Mouse (Mus musculus): ENCODE results near the gene Msi1. TPM values are rescaled to one million over a fixed set of nuclear protein-coding genes. Genes with fewer than 3 reads are reported as not detected.

The Msi1 gene
- total RNA-seq, 4 experiments from 2014 or later: 0.19 to 0.27 TPM; not detected in 2

DNA sequence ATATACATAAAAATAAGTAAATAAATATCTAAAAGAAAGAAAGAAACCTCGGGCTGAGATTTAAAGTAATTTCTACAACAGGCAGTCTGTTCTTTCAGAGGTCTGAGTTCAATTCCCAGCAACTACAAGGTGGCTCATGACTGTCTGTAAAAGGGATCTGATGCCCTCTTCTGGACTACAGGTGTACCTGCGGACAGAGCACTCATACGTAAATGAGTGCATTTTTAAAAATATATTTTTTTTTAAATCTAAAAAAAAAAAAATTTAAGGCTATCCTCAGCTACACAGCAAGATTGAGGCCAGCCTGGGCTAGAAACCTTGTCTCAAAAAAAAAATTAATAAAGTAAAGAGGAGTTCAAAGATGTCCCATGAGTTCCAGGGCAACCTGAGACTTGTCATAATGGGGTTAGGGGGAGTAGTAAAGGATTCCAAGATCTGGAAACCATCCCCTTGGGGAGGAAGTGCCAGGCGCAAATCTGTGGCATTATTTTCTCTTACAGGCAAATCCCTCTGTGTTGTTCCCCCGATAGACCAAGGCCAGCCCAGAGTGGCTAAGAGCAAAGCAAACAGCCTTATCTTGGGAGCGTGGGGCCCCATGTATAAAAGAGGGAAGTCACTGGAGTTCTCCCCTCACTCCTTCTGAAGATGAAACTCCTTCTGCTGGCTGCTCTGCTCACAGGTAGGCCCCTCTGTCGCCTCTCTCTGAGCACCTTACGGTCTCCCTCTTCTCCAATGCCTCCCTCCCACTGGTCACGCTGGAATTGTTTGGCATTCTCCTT is 36.4 kb downstream of the Msi1 start, which contains the start of gene Pla2g1b:
Gene Pla2g1b (plus strand): TSS at position 621 of the 779 bp plus-strand sequence.
- no peak for DNase-seq (ENCODE audit: low spot score in 2 of 2)

DNA sequence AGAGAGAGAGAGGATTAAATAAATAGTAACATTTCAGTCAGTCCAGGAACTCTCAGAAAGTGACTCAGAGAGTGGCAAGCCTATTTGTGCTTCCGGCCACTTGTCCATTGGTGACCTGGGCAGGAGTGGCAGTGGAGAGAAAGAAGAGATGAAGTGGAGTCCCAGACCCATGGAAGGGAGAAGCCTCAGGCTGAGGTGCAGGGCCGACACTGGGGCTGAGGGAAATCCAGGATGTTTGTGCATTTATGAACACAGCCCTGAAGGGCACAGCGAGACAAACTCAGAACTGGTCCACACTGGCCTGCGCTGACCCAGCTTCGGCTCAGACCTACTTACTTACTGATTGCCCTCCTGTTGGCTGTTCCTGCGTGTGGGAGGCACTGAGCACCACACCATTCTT is 40.4 kb downstream of the Msi1 start:
- no peak for DNase-seq (ENCODE audit: low spot score in 2 of 2)

DNA sequence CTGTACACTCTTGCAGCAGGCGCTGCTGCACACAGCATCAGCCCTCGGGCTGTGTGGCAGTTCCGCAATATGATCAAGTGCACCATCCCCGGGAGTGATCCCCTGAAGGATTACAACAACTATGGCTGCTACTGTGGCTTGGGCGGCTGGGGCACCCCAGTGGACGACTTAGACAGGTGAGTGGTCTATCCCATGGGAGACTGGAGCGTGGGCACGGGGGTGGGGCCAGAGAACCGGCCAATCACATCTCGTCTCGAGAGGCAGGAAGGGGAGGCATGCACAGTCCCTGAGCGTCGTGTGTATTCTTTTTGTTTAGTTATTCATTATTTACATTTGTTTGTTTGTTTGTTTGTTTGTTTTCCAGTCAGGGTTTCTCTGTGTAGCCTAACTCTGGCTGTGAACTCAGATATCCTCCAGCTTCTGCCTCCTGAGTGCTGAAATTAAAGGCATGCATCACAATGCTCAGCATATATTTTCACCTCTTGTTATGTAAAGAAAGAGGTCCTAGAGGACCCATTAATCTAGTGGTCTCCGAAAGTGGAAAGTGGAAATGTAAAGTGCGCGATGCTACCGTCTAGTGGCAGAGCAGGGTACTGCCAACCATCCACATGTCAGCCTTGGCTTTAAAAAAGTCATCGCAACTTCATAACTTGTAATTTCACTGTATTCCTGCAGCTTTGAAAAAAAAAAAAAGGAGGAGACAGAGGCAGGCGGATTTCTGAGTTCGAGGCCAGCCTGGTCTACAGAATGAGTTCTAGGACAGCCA is 41.5 kb downstream of the Msi1 start:
- no peak for DNase-seq (ENCODE audit: low spot score in 2 of 2)

DNA sequence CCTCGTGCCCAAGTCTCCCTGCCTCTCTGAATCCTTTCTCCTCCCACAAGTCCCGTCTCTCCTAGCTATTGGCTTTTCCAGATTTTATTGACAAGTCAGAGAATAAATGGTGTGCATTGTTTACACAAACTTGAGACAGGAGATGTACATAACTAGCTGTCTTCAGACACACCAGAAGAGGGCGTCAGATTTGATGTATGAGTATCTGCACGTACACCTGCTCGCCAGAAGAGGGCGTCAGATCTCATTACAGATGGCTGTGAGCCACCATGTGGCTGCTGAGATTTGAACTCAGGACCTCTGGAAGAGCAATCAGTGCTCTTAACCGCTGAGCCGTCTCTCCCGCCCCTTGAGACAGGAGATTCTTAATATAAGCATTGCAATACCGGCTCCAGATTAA is 43.8 kb downstream of the Msi1 start:
- DNase-seq (ENCODE audit: low spot score in 2 of 2): no peak

DNA sequence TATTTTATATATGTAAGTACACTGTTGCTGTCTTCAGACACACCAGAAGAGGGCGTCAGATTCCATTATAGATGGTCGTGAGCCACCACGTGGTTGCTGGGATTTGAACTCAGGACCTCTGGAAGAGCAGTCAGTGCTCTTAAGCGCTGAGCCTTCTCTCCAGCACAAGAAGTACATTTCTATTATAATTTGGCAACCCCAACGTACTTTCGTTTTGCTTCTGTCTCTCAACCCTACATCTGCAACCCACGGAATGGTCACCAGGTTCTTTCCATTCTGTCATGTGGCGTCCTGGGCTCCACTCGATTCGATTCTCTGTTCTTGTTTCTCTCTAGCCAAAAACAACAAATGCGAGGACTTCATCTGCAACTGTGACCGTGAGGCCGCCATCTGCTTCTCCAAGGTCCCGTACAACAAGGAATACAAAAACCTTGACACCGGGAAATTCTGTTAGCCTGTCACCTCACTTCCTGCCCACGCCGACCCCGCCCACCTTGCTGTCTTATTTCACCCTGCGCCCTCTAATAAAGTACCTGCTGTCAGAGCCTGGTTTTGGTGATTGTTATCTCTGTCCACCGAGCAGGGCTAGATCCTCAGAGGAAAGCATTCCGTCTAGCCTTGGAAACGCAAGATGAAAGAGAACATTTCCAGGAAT is 44.9 kb downstream of the Msi1 start:
- no peak for DNase-seq (ENCODE audit: low spot score in 2 of 2)

DNA sequence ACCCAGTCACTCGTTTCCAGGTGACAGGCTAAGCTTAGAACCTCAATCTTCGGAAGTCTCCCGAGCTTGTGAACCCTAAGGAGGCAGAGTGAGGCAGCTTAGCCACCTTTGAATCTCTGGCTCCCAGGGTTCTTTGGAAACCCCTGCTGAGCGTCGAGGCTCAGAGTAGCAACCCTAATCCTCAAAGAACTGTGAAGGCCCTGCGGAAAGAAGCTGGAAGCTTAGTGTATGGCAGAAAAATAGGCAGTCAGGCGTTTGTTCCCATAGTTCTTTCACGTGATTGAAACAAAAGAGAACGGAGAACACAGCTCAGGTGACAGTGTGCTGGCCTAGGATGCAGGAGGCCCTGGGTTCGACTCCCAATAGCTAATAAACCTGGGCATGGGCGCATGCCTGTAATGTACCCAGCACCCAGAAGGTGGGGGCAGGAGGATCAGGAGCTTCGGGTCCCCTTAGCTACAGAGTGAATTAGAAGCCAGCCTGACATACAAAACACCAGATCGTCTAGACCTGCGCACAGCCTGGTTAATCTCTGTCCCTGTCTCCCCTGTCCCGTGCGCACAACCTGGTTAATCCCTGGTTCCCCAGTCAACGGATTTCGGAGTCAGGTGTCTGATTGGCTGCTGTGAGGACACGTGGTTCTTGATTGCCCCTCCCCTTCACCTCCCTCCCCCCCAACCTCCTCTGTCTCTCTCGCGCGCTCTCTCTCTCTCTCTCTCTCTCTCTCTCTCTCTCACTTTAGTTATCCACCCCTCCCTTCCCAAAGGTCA is 46.1 kb downstream of the Msi1 start:
- DNase-seq (ENCODE audit: low spot score in 2 of 2): no peak

DNA sequence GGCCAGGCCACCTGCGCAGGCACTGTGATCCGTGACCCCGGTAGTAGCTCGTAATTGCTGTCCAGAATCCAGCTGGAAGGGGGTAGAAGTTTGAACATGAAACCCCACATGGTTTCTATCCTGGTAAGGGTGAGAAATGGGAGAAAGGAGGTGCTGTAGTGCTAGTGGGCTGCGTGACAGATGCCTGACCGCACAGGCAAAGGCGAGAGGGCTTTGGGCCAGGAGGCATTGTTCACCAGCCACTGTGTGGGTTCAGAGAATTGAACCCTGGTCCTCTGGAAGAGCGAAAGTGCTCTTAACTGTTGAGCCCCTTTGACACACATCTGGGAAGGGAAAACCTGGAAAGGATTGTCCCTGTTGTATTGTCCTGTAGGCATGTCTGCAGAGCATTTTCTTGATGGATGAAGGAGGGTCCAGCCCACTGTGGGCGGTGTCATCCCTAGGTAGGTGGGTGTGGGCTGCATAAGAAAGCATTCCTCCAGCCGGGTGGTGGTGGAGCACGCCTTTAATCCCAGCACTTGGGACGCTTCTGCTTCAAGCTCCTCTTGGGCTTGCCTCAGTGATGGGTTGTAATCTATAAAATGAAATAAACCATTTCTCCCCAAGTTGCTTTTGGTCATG is 46.8 kb downstream of the Msi1 start:
- no peak for DNase-seq (ENCODE audit: low spot score in 2 of 2)

DNA sequence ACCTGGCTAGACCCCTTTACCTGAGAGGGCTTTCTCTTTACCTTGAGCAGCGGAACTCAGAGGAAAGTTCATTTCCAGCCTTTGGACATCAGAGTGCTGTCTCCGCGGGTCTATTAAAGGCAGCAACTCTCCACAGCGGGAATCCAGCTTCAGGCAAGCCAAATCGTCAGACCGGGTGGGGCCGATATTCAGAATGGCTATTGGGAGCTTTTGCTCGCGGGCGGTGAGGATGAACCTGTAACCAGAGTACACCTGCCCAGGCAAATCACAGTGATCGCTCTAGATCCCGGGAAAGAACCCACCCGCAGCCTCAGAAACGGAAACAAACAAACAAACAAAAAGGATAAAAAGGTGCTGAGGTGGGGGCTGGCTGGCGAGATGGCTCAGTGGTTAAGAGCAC is 50.2 kb downstream of the Msi1 start:
- DNase-seq (ENCODE audit: low spot score in 2 of 2): no peak

DNA sequence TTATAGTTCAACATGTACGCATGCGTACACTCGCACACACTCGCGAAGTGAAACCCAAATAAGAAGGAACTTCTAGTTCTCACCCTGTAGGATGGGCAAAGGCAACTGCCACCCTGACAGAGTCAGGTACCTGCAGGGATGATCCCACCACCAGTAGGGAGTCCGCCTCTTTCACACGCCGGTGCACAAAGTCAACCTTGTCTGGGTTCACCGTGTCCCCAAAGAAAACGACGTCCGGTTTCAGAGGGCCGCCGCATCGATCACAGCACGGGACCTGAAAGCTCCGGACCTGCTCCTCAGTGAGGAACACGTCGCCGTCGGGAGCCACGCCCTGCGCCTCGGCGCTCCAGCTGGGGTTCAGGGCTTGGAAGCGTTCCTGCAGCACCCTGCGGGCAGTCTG is 50.7 kb downstream of the Msi1 start:
- no peak for DNase-seq (ENCODE audit: low spot score in 2 of 2)

DNA sequence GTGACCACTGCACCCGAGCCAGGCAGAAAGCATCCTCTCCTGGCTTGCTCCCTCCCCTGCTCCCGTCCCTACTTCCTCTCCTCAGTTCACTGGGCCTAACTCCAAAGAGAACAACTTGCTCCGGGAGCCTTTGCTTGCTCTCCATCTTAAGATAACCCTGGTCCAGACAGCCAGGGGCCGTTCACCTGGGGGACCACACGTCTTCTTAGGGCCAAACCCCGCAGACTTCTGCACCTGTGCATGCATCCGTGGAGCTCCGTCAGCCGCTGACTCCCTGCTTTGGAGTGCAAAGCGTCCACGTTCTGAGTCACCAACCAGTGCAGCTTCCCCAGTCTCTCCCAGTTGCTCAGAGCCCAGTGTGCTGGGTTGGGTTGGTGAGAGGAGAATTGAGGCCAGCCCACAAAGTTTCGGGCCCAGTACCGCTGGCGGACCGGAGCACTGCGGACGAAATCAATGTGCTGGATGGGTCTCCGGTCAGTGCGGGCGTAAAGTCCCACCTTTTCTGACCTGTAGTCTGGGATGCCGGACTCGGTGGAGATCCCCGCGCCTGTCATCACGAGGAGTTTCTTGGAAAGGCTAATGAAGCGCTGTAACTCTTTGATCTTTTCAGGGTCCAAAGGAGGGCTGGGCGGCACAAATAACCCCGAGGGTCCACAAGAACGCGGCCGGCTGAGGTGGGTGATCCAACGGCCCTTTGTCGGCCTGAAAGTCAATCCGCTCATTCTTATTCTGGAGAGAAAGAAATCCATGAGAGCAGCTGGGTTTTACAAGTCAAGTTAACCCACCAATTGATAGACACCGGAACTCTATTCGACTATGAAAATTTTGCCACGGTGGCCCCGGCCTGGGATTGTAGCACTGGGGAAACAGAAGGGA is 53.2 kb downstream of the Msi1 start:
- DNase-seq (ENCODE audit: low spot score in 2 of 2): no peak

DNA sequence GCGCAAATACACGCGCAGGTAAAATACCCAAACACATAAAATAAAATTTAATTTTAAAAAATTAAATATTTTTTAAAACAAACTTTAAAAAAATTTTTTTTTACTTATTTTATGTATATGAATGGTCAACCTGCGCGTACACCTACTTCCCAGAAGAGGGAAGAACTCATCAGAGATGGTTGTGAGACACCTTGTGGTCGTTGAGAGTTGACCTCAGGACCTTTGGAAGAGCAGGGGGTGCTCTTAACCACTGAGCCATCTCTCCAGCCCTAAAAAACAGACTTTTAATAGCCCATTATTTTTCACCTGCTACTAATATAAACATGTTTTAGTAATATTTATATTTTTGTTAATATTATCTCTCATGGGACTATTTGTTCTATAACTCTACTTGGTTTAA is 54.0 kb downstream of the Msi1 start:
- DNase-seq (ENCODE audit: low spot score in 2 of 2): no peak

DNA sequence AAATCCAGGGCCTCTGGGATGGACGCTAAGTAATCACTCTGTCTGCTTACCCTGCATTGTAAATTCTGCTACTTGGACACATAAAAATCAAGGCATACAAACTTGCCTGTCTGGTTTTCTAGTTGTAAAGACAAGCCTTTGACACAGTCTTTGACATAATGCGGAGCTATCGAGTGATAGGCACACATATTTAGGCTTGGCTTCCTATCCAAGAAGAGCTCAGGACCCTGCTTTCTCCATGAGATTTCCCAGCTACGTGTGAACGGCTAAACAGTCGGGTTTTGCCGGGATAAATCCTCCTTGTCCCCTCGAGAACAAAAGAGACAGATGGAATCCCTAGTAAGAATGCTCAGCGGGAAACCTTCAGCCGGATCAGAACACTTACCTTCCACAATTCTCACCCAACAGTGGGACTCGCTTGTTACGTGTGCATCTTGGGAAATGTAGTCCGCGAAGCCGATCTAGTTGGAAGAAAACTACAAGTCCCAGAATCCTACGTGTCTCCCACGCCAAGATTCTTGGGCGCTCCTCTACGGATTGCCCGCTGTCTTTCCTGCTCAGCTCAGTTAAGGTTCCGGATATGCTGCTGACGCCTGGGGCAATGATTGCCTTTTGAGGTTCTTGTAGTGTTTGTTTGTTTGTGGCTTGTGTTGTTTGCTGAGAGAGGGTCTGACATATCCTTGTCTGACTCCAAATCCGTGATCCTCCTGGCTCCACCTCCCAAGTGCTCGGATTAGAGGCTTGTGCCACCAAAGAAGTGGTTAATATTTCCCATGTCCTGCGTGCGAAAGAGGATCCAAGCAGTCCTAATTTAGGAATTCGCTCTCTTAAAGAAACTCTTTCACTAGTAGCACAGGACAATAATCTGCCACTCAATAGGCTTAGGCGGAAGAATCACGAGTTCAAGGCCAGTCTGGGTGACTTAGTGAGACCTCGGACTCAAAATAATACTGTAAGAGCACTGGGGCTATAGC is 54.8 kb downstream of the Msi1 start, which contains the start of gene Sirt4:
Gene Sirt4 (minus strand): TSS at position 779 of the 974 bp plus-strand sequence.
- DNase-seq (ENCODE audit: low spot score in 2 of 2): peak; percentile 70 to 80

DNA sequence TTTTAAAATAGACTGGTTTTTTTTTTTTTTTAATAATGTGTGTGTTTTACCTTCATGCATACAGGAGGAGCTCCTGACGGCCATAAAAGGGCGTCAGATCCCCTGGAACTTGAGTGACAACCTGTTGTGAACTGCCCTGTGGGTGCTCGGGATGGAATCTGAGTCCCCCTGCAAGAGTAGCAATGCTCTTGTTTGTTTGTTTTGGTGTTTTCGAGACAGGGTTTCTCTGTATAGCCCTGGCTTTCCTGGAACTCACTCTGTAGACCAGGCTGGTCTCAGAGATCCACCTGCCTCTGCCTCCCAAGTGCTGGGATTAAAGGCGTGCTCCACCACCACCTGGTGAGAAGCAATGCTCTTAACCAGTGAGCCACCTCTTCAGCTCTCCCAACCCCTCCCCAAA is 55.6 kb downstream of the Msi1 start:
- no peak for DNase-seq (ENCODE audit: low spot score in 2 of 2)

DNA sequence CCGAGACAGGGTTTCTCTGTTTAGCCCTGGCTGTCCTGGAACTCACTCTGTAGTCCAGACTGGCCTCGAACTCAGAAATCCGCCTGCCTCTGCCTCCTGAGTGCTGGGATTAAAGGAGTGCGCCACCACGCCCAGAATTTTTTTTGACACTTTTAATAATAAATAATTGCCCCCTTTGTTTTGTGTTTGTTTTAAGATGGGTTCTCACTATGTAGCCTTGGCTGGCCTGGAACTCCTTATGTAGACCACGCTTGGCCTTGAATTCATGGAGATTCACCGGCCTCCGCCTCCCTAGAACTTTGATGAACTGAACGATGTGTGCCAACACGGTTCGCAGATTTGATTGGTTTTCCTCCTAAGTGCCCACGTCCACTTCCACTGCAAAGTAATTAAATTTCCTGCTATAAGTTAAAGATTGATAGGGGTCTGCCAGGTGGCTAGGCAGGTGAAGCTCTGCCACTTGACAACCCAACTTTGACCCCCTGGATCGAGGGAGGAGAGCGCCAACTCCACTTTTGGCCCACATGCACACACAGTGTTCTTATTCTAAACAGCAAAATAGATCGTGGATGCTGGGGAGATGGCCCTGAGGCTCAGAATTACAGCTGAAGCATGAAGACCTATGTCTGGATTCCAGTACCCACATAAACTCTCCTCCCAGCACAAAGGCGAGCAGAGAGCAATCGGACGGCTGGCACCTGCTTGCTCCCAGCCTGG is 56.2 kb downstream of the Msi1 start:
- DNase-seq (ENCODE audit: low spot score in 2 of 2): no peak

DNA sequence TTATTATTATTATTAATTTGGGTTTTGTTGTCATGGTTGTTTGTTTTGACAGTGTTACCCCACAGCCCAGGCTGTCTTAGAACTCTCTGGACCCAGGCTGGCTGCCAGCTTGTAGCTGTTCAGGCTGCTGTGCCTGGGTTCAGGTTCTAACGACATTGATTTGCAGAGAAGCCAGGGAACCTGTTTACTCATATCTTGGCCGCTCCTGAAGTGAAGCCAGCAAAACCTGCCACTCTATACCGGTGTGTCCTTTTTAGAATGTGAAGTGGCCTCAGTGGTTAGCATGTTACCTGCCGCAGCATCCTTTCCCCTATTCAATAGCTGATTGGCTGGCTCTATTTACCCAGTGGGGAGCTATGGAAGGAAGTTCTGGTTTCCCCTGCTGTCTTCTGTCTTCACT is 57.3 kb downstream of the Msi1 start:
- no peak for DNase-seq (ENCODE audit: low spot score in 2 of 2)

DNA sequence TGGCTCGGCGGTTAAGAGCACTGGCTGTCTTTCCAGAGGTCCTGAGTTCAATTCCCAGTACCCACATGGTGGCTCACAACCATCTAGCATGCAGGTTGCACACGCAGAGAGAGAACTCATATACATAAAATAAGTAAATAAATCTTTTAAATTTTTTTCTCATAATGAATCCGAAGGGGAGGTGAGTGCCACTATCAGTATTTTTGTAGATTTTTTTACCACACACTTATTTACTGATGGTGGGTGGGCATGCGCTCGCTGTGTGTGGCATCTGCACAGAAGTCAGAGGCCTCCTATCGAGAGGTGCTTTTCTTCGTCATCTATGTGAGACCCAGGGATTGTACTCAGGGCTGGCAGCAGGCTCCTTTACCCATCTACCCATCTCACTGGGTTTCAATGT is 58.0 kb downstream of the Msi1 start:
- no peak for DNase-seq (ENCODE audit: low spot score in 2 of 2)

DNA sequence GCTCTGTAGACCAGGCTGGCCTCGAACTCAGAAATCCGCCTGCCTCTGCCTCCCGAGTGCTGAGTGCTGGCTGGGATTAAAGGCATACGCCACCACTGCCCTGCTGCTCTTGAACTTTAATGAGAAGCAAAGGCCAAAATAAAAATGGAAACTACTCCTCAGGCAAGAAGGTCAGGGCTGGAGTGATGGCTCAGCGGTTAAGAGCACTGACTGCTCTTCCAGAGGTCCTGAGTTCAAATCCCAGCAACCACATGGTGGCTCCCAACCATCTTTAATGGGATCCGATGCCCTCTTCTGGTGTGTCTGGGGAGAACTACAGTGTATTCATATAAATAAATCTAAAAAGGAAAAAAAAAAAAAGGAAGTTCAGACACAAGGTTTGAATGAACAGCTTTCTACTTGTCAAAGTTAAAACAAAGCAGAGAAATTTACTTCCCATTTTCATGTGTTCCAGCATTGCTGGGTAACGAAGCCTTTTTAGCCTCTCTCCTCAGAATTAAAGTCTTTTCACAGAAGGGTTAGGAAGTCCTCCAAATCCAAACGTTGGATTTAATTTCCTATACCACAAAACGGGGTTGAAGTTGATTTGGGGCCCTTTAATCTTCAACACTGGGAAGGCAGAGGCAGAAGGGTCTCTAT is 58.7 kb downstream of the Msi1 start:
- DNase-seq (ENCODE audit: low spot score in 2 of 2): no peak
